Mouse (Mus musculus) liver, adult (tissue): ENCODE results near the gene Reep6.

ENCODE experiments used
- GATA4 ChIP-seq: IDR thresholded peaks from 2 replicates; pipeline ENCODE4 v1.6.1; 2014; ENCODE audit warnings: mild to moderate bottlenecking, low read length; ENCODE audit not compliant: insufficient replicate concordance

Reep6 gene

DNA sequence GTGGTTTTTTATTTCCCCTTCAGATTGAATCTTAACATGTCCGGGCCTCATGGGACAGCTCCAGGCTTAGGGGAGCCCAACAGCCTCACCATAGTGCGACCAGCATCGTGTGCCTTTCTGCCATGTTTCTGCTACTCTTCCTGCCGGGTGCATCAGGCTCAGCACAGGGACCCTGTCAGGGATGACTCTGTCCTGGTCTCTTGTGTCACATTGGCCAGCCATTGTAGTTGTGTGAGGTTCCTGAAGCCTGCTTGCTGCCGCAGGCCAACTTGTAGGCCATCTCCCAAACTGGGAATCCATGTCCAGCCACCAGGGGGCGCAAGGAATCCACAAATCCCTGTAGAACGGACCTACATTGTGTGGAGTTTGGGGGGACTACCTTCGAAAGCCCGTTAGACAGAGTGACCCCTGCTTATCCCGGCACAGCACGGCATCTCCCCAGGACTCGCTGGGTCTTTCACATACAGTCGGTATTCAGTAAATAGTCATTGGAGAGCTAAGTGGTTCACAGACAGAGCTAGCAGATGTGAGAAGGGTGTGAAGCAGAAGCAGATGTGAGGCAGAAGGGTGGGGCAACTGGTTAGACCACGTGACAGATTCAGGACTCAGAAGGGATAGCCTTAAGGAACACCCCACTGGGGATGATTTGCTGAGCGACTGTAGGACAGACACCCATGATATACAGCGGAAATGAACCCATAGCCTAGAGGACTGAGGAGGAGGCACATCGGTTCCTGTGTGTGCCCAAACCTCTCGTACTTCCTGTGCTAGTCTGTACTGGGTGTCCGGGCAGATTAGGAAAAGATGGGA, 10.4 kb downstream of the Reep6 start:
- no peak for TF ChIP-seq GATA4

GRCm38 (mm10) chr10:80341026-80341425, 11.3 kb downstream of the Reep6 start:
- no peak for TF ChIP-seq GATA4

GRCm38 (mm10) chr10:80341491-80342304, 11.9 kb downstream of the Reep6 start:
- no peak for TF ChIP-seq GATA4

GRCm38 (mm10) chr10:80342305-80342748, 12.6 kb downstream of the Reep6 start:
- TF ChIP-seq GATA4, result no peak

DNA sequence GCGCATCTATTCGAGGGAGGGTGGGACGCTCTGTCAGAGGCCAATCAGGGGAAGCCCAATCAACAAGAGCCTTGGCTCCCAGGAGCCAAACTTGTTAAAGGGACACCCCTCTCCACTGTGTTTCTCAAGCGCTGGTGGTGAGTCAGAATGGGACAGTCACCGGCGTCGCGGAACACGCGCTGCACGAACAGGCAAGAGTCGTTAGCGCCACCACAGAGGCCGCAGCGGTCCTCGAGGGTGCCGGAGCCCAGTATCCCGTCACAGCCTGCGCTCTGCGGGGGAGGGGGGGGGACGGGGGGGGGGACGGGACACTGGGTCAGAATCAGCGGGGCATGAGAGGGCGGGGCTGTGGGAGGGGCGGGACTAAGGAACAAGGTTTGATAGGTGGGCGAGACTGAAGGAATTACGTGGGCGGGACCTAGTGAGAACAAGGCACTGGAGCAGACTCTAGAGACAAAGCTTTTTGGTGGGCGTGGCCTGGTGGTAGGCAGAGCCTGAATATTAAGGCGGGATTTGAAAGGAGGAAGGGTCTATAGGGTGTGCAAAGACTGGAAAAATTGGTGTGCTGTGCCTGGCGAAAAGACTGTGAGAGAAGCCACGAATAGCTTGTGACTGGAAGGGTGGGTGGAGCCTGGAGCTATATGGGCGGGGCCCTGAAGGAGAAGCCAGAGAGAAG, 13.1 kb downstream of the Reep6 start:
- TF ChIP-seq GATA4, result no peak

- no peak for TF ChIP-seq GATA4
Observed at GRCm38 (mm10) chr10:80343425-80343895, 13.7 kb downstream of the Reep6 start.

- TF ChIP-seq GATA4, result no peak
Observed at GRCm38 (mm10) chr10:80344131-80344661, 14.4 kb downstream of the Reep6 start.

DNA sequence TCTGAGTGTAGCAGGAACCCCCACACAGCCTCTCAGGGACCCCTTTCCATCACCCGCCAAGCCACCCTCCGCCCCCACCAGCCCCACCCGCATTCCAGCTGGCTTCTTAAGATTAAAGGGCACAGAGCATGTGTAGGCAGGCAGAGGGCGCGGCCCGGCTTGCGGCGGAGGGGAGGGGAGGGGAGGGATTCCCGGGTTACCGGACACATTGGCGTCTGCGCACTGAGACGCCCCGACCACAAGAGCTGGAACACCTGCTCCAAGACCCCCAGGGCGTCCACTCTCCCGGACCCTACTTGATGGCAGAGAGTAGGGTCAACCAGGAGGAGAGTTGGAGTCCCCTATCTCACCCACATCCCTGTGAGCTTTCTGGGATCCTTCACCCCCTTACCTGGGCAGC, 15.4 kb downstream of the Reep6 start:
- no peak for TF ChIP-seq GATA4

- TF ChIP-seq GATA4, result no peak
Observed at GRCm38 (mm10) chr10:80347514-80347967, 17.8 kb downstream of the Reep6 start.

DNA sequence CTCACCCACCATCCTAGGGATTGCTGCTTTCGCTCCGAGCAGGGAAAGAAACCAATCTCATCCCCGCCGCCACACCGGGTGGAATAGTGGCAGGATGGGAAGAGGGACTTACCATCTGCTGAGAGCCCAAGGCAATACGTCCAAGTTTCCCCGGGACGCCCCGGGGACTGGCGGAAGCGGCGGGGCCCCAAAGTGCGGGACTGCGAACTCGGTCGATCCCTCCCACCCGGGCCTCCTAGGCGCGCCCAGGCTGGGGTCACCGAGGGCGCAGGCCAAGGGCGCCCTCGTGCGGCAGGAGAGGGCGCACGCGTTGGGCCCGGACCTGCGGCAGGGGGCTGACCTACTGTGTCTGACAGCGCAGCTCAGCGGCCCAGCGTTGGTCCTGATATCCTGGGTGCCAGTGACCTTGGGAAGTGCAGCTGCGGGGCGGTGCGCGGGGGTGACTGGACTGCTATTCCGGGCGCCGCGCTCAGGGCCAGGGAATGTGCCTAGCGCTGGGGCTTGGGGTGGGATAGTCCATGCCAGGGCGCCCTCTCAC, 18.6 kb downstream of the Reep6 start, which contains the start of gene Adamtsl5:
Gene Adamtsl5, minus strand, starts transcription at position 169 of the 538 bp plus-strand sequence.
- TF ChIP-seq GATA4, result no peak

DNA sequence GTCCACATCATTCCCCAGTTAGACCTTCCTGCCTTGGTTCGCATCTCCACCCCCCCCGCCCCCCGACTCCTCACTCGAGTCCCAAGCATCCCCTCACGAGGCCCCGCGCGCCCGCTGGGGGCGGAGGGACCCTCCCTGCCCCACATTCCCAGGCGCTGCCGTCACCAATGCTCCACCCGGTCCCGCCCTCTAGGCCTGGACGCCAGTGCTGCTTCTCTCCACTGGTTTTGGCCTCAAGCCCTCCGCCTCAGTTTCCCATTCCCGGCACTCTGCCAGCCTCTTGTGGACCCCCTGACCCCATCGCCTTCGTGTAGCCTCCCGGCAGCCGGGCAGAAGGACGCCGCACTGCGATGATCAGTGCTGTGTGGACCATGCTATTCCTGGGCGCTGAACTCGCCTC, 19.2 kb downstream of the Reep6 start:
- no peak for TF ChIP-seq GATA4

DNA sequence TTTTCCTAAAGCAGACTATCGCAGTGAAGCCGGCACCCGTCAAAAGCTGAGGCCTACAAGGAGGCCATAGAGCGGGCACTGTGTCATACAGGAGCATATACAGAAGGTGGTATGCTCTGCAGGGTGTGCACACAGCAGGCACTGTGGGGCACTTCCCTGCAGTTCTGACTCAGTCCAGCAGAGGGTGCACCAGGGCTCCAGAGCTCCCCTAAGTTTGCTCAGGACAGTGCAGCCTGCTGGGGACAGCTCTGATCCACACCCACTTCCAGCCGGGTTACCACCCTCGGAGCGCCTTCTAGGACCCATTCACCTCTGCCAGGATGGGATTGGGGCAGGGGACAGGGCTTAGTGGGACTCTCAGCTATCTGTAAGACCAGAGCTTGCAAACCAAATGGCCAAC, 20.5 kb downstream of the Reep6 start:
- no peak for TF ChIP-seq GATA4

- peak; percentile 65; the same call in 1 of the 2 replicates for TF ChIP-seq GATA4
Observed at GRCm38 (mm10) chr10:80351896-80352295, 22.1 kb downstream of the Reep6 start.

DNA sequence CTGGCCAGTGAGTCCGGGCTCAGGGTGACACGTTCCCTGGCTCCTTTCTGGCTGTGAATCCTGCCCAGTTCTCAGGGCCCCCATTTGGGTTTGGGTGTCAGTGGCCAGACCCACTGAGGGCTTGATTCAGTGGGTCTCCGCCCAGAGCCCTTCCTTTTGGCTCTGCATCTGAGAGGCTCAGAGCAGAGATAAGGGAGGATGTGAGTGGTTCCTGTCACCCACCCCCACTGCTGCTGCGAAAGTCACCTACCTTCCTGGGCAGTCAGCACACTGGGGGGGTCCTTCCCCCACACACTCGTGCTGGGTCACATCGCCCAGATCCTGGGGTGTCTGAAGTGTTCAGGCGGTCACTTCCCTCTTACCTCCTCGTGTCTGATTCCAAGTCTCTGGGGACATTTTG, 23.0 kb downstream of the Reep6 start:
- no peak for TF ChIP-seq GATA4

DNA sequence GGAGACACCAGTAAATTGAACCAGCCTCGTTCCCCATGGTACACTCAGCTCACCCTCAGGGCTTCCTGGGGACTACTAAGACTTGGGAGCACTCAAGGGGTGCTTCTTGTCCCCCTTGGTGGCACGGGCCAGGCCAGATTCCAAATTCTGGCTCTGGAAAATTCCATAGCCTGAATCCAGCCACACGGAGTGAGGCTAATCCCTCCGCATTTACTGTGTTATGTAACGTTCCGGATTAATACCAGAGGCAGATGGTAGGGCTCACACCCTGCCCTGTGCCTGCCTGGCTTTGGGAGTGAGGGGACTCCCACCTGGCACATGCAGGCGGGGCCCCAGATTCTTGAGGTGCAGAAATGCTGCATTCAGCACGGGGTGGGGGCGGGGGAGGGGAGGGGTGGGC, 25.7 kb downstream of the Reep6 start:
- no peak for TF ChIP-seq GATA4
